Mouse (Mus musculus): Measurements from ENCODE around the gene Gm10272. TPM values are rescaled to one million over a fixed set of nuclear protein-coding genes. Genes with fewer than 3 reads are reported as not detected.
"Not testable (repeated sequence)": the region's sequence is repeated elsewhere in the genome, so short reads cannot be mapped to it uniquely, and the experiment has no call there.

Gm10272 gene
- total and polyA plus RNA-seq, 3 experiments, result not detected

- H3K4me1 ChIP-seq (ENCODE audit: control insufficient read depth in 1 of 2, insufficient read depth in 2 of 2, low read length in 2 of 2), result peaks cover 0 to 5% of the 10 kb centered on the region in 2 experiments; a peak in 1 of 4 replicates
- H3K27ac ChIP-seq (ENCODE audit: control insufficient read depth, low read depth, low read length), result no peak within 1 kb of the TSS
- no peak within 1 kb of the TSS for H3K9ac ChIP-seq (ENCODE audit: control insufficient read depth, low read depth, low read length, poor library complexity, severe bottlenecking)
- no peak for TF ChIP-seq JUND (IDR thresholded peaks at IDR 0.05; ENCODE audit: low read depth, low read length)
- no peak for TF ChIP-seq KAT2A (conservative IDR thresholded peaks at IDR 0.05; ENCODE audit: low read depth, low read length)
- no peak for TF ChIP-seq USF2 (IDR thresholded peaks at IDR 0.05; ENCODE audit: borderline replicate concordance in 1 of 2, insufficient read depth in 1 of 2, low read depth in 1 of 2, low read length in 2 of 2)
- no peak for TF ChIP-seq ZKSCAN1 (IDR thresholded peaks at IDR 0.05; ENCODE audit: low read depth, low read length)
- TF ChIP-seq RAD21 (IDR thresholded peaks at IDR 0.05; ENCODE audit: low read depth, low read length), result no peak
- no peak for TF ChIP-seq GATA1 (IDR thresholded peaks at IDR 0.05; ENCODE audit: low read depth, low read length)
- peaks cover 0 to 2% of the 10 kb centered on the region in 2 experiments; a peak in 1 of 4 replicates for H3K36me3 ChIP-seq (ENCODE audit: control insufficient read depth in 1 of 2, insufficient read depth in 2 of 2, low read length in 2 of 2)
- H3K27me3 ChIP-seq (ENCODE audit: control insufficient read depth in 1 of 2, insufficient read depth in 2 of 2, low read length in 2 of 2), result peaks cover 0 to 5% of the 10 kb centered on the region in 2 experiments; a peak in 2 of 4 replicates
- no peaks in the 10 kb centered on the region for H3K79me2 ChIP-seq (ENCODE audit: control insufficient read depth, insufficient read depth, low read length, poor library complexity)
- no peak for DNase-seq (ENCODE audit: low read depth, low spot score)
- H3K9me3 ChIP-seq (replicated peaks; ENCODE audit: insufficient read depth, low read length), result no peaks in the 10 kb centered on the region
- no peak within 1 kb of the TSS for H3K4me3 ChIP-seq (ENCODE audit: control insufficient read depth in 1 of 2, insufficient read depth in 1 of 2, low read depth in 2 of 2, low read length in 2 of 2)
Measured at GRCm38 (mm10) chr10:77715507-77715906, 9.1 kb downstream of the Gm10272 start, which contains the start of gene Gm10142. Gene Gm10142, plus strand, starts transcription at chr10:77715807.

- DNase-seq (ENCODE audit: low read depth, low spot score); H3K4me1 ChIP-seq (ENCODE audit: control insufficient read depth in 1 of 2, insufficient read depth in 2 of 2, low read length in 2 of 2); H3K4me3 ChIP-seq (ENCODE audit: control insufficient read depth in 1 of 2, insufficient read depth in 1 of 2, low read depth in 2 of 2, low read length in 2 of 2); H3K9ac ChIP-seq (ENCODE audit: control insufficient read depth, low read depth, low read length, poor library complexity, severe bottlenecking); H3K27me3 ChIP-seq (ENCODE audit: control insufficient read depth in 1 of 2, insufficient read depth in 2 of 2, low read length in 2 of 2); H3K79me2 ChIP-seq (ENCODE audit: control insufficient read depth, insufficient read depth, low read length, poor library complexity); H3K27ac ChIP-seq (ENCODE audit: control insufficient read depth, low read depth, low read length); H3K36me3 ChIP-seq (ENCODE audit: control insufficient read depth in 1 of 2, insufficient read depth in 2 of 2, low read length in 2 of 2); H3K9me3 ChIP-seq (replicated peaks; ENCODE audit: insufficient read depth, low read length): not testable (repeated sequence)
Measured at GRCm38 (mm10) chr10:77720299-77720698, 13.9 kb downstream of the Gm10272 start, which contains the start of gene Krtap12-1. Gene Krtap12-1, plus strand, starts transcription at chr10:77720599.

GRCm38 (mm10) chr10:77724855-77725254 lies 18.4 kb downstream of the Gm10272 start:
- TF ChIP-seq RAD21 (IDR thresholded peaks at IDR 0.05; ENCODE audit: low read depth, low read length) (peak; percentile 11), SMC3 (IDR thresholded peaks at IDR 0.05; ENCODE audit: low read depth, low read length) (peak; percentile 34), CTCF (IDR thresholded peaks at IDR 0.05 in 2 of 3, conservative IDR thresholded peaks at IDR 0.05 in 1 of 3; ENCODE audit: control insufficient read depth in 1 of 3, insufficient read depth in 1 of 3, low read depth in 2 of 3, low read length in 3 of 3, poor library complexity in 1 of 3, severe bottlenecking in 1 of 3) (peak; percentile 42 to 56 (median 42)), USF1 (IDR thresholded peaks at IDR 0.05; ENCODE audit: low read depth, low read length) (no peak)
- H3K27me3 ChIP-seq (ENCODE audit: control insufficient read depth in 1 of 2, insufficient read depth in 2 of 2, low read length in 2 of 2), result no peaks in the 10 kb centered on the region
- H3K4me1 ChIP-seq (ENCODE audit: control insufficient read depth in 1 of 2, insufficient read depth in 2 of 2, low read length in 2 of 2), result no peaks in the 10 kb centered on the region
- H3K36me3 ChIP-seq (ENCODE audit: control insufficient read depth in 1 of 2, insufficient read depth in 2 of 2, low read length in 2 of 2), result no peaks in the 10 kb centered on the region
- no peak overlapping the region for H3K4me3 ChIP-seq (ENCODE audit: control insufficient read depth in 1 of 2, insufficient read depth in 1 of 2, low read depth in 2 of 2, low read length in 2 of 2)
- H3K9me3 ChIP-seq (replicated peaks; ENCODE audit: insufficient read depth, low read length), result no peaks in the 10 kb centered on the region
- H3K9ac ChIP-seq (ENCODE audit: control insufficient read depth, low read depth, low read length, poor library complexity, severe bottlenecking), result no peak overlapping the region
- no peak overlapping the region for H3K27ac ChIP-seq (ENCODE audit: control insufficient read depth, low read depth, low read length)
- DNase-seq (ENCODE audit: low read depth, low spot score), result peak; percentile 21
- H3K79me2 ChIP-seq (ENCODE audit: control insufficient read depth, insufficient read depth, low read length, poor library complexity), result no peaks in the 10 kb centered on the region
